ENCODE assay signal across 8 mouse cellular contexts in the genomic region with DNA sequence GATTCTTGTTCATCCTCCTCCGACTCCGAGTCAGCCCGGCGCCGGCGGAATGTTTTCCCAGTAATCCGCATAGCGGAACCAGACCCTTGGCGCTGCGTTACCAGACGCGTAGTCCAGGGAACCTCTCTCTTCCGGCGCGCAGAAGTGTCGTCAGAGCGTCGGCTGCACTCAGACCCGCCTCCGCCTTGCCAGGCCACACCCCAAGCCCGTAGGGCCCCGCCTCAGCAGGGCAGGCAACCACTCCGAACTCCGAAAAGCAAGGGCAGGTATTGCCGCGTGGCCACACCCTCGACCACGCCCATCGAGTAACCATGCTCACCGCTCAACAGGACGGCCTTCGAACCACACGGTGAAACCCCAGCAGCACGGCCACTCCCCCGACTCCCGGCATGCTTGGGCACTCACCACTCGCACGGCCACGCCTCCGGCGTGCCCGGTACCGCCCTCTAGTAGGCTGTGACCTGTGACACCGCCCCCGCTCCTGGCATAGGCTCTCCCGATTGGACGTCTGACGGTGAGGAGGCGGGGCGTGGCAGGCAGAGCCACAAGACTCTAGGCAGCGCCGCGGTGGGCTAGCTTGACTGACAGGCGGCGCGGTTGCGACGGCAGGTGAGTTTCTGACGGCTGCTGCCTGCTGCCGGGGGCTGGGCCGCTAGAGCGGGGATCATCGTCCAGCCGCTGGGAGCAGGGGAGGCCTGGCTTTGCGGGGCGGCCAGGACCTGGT. TPM values are rescaled to one million over a fixed set of nuclear protein-coding genes. Genes with fewer than 3 reads are reported as not detected.
DNase-seq lines count a peak whose midpoint lies in the region; ATAC-seq and TF ChIP-seq lines count a peak whose summit lies in the region.

A gene (minus strand): TSS at position 412 of the 724 bp plus-strand sequence.
A gene (plus strand): TSS at position 490 of the 724 bp plus-strand sequence.

- peaks cover 49% of the 10 kb centered on the region for H3K4me1 ChIP-seq in erythroblast, embryonic 14.5 days (ENCODE audit: control insufficient read depth)
- H3K4me1 ChIP-seq in heart, embryonic 11.5 days (ENCODE audit: control insufficient read depth, insufficient read depth, low read length), result peaks cover 19% of the 10 kb centered on the region
- H3K4me1 ChIP-seq in kidney, embryonic 16.5 days (ENCODE audit: insufficient read depth, low read length), result peaks cover 22% of the 10 kb centered on the region
- H3K4me1 ChIP-seq in liver, adult 2 months (ENCODE audit: control insufficient read depth, insufficient read depth, low read length), result peaks cover 5% of the 10 kb centered on the region; the same call in 1 of the 2 replicates

- no peaks in the 10 kb centered on the region for H3K9me3 ChIP-seq in erythroblast, embryonic 14.5 days (ENCODE audit: control insufficient read depth, low read length)
- H3K9me3 ChIP-seq in heart, embryonic 11.5 days (replicated peaks; ENCODE audit: control insufficient read depth, low read length), result no peaks in the 10 kb centered on the region
- no peaks in the 10 kb centered on the region for H3K9me3 ChIP-seq in kidney, embryonic 16.5 days (ENCODE audit: low read length)

- peak within 1 kb of the TSS; percentile 93 for H3K4me3 ChIP-seq in C2C12 (ENCODE audit: insufficient read depth, poor library complexity, severe bottlenecking)
- H3K4me3 ChIP-seq in erythroblast, embryonic 14.5 days (replicated peaks), result peak within 1 kb of the TSS; percentile 86
- peak within 1 kb of the TSS; percentile 85 for H3K4me3 ChIP-seq in heart, embryonic 11.5 days (ENCODE audit: low read depth, low read length)
- peak within 1 kb of the TSS; percentile 83 for H3K4me3 ChIP-seq in kidney, embryonic 16.5 days (ENCODE audit: low read length)
- peak within 1 kb of the TSS; percentile 71 for H3K4me3 ChIP-seq in liver, adult 2 months (ENCODE audit: insufficient read depth, low read depth, low read length)
- peak within 1 kb of the TSS; percentile 66 for H3K4me3 ChIP-seq in myocyte

- H3K27me3 ChIP-seq in C2C12 (ENCODE audit: control insufficient read depth, insufficient read depth, insufficient read length), result no peaks in the 10 kb centered on the region
- H3K27me3 ChIP-seq in erythroblast, embryonic 14.5 days (ENCODE audit: control insufficient read depth), result no peaks in the 10 kb centered on the region
- no peaks in the 10 kb centered on the region for H3K27me3 ChIP-seq in heart, embryonic 11.5 days (ENCODE audit: control insufficient read depth, insufficient read depth, low read length)
- no peaks in the 10 kb centered on the region for H3K27me3 ChIP-seq in kidney, embryonic 16.5 days (ENCODE audit: insufficient read depth, low read length)
- no peaks in the 10 kb centered on the region for H3K27me3 ChIP-seq in liver, adult 2 months (ENCODE audit: control insufficient read depth, insufficient read depth, low read length)
- H3K27me3 ChIP-seq in myocyte (ENCODE audit: control insufficient read depth, insufficient read depth, insufficient read length), result no peaks in the 10 kb centered on the region
- H3K27me3 ChIP-seq in splenic B cell, adult 2 months (ENCODE audit: control insufficient read depth, insufficient read depth, low read length, poor library complexity, severe bottlenecking), result no peaks in the 10 kb centered on the region

- peak; percentile 55; the same call in 1 of the 2 replicates for TF ChIP-seq POLR2A in brain, embryonic 14.5 days (IDR thresholded peaks at IDR 0.05; ENCODE audit: borderline replicate concordance, extremely low read depth, insufficient read depth, insufficient read length, poor library complexity, severe bottlenecking)
- peak; percentile 55; the same call in 1 of the 2 replicates for TF ChIP-seq POLR2A in liver, adult 2 months (IDR thresholded peaks at IDR 0.05; ENCODE audit: extremely low read depth, insufficient read depth, low read length)
- TF ChIP-seq POLR2A in myocyte (IDR thresholded peaks at IDR 0.05; ENCODE audit: insufficient read length, low read depth), result peak; percentile 89

- peak; percentile 96 for ATAC-seq in heart, embryonic 11.5 days (replicated peaks; ENCODE audit: insufficient number of reproducible peaks, low FRiP score, low TSS enrichment)
- ATAC-seq in kidney, embryonic 16.5 days (ENCODE audit: low FRiP score, low TSS enrichment), result peak; percentile 98

- H3K36me3 ChIP-seq in C2C12 (ENCODE audit: control insufficient read depth, insufficient read depth), result peaks cover 31% of the 10 kb centered on the region
- peaks cover 32% of the 10 kb centered on the region for H3K36me3 ChIP-seq in erythroblast, embryonic 14.5 days (ENCODE audit: control insufficient read depth)
- peaks cover 18% of the 10 kb centered on the region; the same call in 1 of the 2 replicates for H3K36me3 ChIP-seq in heart, embryonic 11.5 days (ENCODE audit: control insufficient read depth, insufficient read depth, low read length)
- peaks cover 20% of the 10 kb centered on the region for H3K36me3 ChIP-seq in kidney, embryonic 16.5 days (ENCODE audit: insufficient read depth, low read length)
- H3K36me3 ChIP-seq in liver, adult 2 months (ENCODE audit: control insufficient read depth, insufficient read depth, low read length), result peaks cover 5% of the 10 kb centered on the region; the same call in 1 of the 2 replicates
- H3K36me3 ChIP-seq in myocyte (ENCODE audit: control insufficient read depth, insufficient read depth), result peaks cover 13% of the 10 kb centered on the region
- H3K36me3 ChIP-seq in splenic B cell, adult 2 months (ENCODE audit: control insufficient read depth, insufficient read depth, low read length, poor library complexity, severe bottlenecking), result peaks cover 5% of the 10 kb centered on the region

- H3K27ac ChIP-seq in heart, embryonic 11.5 days (ENCODE audit: low read depth, low read length), result peak within 1 kb of the TSS; percentile 17
- no peak within 1 kb of the TSS; the same call in 1 of the 2 replicates for H3K27ac ChIP-seq in kidney, embryonic 16.5 days (ENCODE audit: low read length)
- no peak within 1 kb of the TSS for H3K27ac ChIP-seq in liver, adult 2 months (replicated peaks; ENCODE audit: insufficient read depth, low read depth, low read length)

- H3ac ChIP-seq in C2C12 (ENCODE audit: control insufficient read depth, insufficient read length, low read depth) (peak within 1 kb of the TSS; percentile 66), myocyte (ENCODE audit: control insufficient read depth, insufficient read length) (peak within 1 kb of the TSS; percentile 8)

- H3K4me2 ChIP-seq in heart, embryonic 11.5 days, result peak within 1 kb of the TSS; percentile 91
- peak within 1 kb of the TSS; percentile 76 for H3K4me2 ChIP-seq in kidney, embryonic 16.5 days (replicated peaks; ENCODE audit: low read depth, low read length)
- H3K4me2 ChIP-seq in myocyte (ENCODE audit: low read depth), result peak within 1 kb of the TSS; percentile 98

- peak; percentile 100 for DNase-seq in brain, embryonic 14.5 days (ENCODE audit: low read depth)
- DNase-seq in liver, adult 2 months (ENCODE audit: extremely low read depth, low read depth, low spot score), result peak; percentile 100
- DNase-seq in splenic B cell, adult 2 months (ENCODE audit: low read depth, low spot score), result peak; percentile 100

- H3K9ac ChIP-seq in heart, embryonic 11.5 days (ENCODE audit: low read depth, low read length), result peak within 1 kb of the TSS; percentile 74
- peak within 1 kb of the TSS; percentile 72 for H3K9ac ChIP-seq in kidney, embryonic 16.5 days (replicated peaks; ENCODE audit: low read length)
- H3K9ac ChIP-seq in liver, adult 2 months (ENCODE audit: low read depth, low read length), result peak within 1 kb of the TSS; percentile 70

- H3K79me2 ChIP-seq in C2C12 (ENCODE audit: control insufficient read depth, insufficient read depth) (peaks cover 37% of the 10 kb centered on the region), myocyte (ENCODE audit: control insufficient read depth, insufficient read depth) (peaks cover 28% of the 10 kb centered on the region)
- no peaks in the 10 kb centered on the region; the same call in 1 of the 2 replicates for H3K79me2 ChIP-seq in liver, adult 2 months (ENCODE audit: control insufficient read depth, insufficient read depth, low read length)

- peaks cover 13% of the 10 kb centered on the region for H3K79me3 ChIP-seq in C2C12 (ENCODE audit: low read depth)

- WGBS in heart, embryonic 11.5 days (ENCODE audit: insufficient replicate concordance), result under 1% methylated on average over 66 of the region's 66 CpGs
- WGBS in kidney, embryonic 16.5 days, result under 1% methylated on average over 63 of the region's 66 CpGs
- WGBS in liver, adult 2 months, result under 1% methylated on average over 66 of the region's 66 CpGs

- peak; percentile 1 for TF ChIP-seq CTCF in C2C12 (IDR thresholded peaks at IDR 0.05; ENCODE audit: control insufficient read depth, insufficient read depth, insufficient read length)
- TF ChIP-seq CTCF in brain, embryonic 14.5 days (IDR thresholded peaks at IDR 0.05; ENCODE audit: borderline replicate concordance, extremely low read depth, insufficient read depth, insufficient read length), result no peak
- TF ChIP-seq CTCF in liver, adult 2 months (IDR thresholded peaks at IDR 0.05; ENCODE audit: low read depth, low read length), result no peak

TF ChIP-seq in C2C12, 6 proteins besides CTCF, POLR2A, EP300 and RAD21 (continues in another document):
- TF ChIP-seq FOSL1 (IDR thresholded peaks at IDR 0.05; ENCODE audit: insufficient read depth, low read length, poor library complexity, severe bottlenecking) (no peak), MYOG (IDR thresholded peaks at IDR 0.05; ENCODE audit: control insufficient read depth, extremely low read depth, insufficient read length) (no peak)

TF ChIP-seq in myocyte, 11 proteins besides CTCF, POLR2A, EP300 and RAD21 (continues in another document):
- no peak for TF ChIP-seq MAX (IDR thresholded peaks at IDR 0.05; ENCODE audit: low read depth)
- no peak for TF ChIP-seq TCF12 (IDR thresholded peaks at IDR 0.05; ENCODE audit: insufficient read depth, poor library complexity, severe bottlenecking)

RNA-seq across cellular contexts. Expression of the first gene that starts in this region (rescaled TPM):
- polyA plus RNA-seq in C2C12 (2012; fragmentation: generic; extraction: Trizol) (36.9 TPM), myocyte (2012; fragmentation: generic; extraction: Trizol) (27.9 TPM)
- polyA plus RNA-seq in brain, embryonic 14.5 days (2012; rRNA removed), result 69.0 and 72.0 TPM in 2 replicates
- polyA plus RNA-seq in erythroblast, embryonic 14.5 days (2012), result 1.8 and 2.2 TPM in 2 replicates
- polyA plus RNA-seq in heart, embryonic 11.5 days (2014; fragmentation: Nextera tagmentation; extraction: Ambion mirVana), result 31.4 and 33.0 TPM in 2 replicates
- 63.0 and 64.0 TPM in 2 replicates for polyA plus RNA-seq in kidney, embryonic 16.5 days (2015; fragmentation: Nextera tagmentation; extraction: Ambion mirVana)
- total RNA-seq in liver, adult 2 months (2014; rRNA removed), result 13.5 and 16.6 TPM in 2 replicates
- 11.7 and 12.0 TPM in 2 replicates for polyA plus RNA-seq in liver, adult 2 months (2012; rRNA removed)

RNA-seq across cellular contexts. Expression of the second gene that starts in this region (rescaled TPM):
- polyA plus RNA-seq in C2C12 (2012; fragmentation: generic; extraction: Trizol) (26.4 TPM), myocyte (2012; fragmentation: generic; extraction: Trizol) (38.5 TPM)
- 41.8 and 42.5 TPM in 2 replicates for polyA plus RNA-seq in brain, embryonic 14.5 days (2012; rRNA removed)
- polyA plus RNA-seq in erythroblast, embryonic 14.5 days (2012), result 0.30 and 0.32 TPM in 2 replicates
- polyA plus RNA-seq in heart, embryonic 11.5 days (2014; fragmentation: Nextera tagmentation; extraction: Ambion mirVana), result 11.2 and 14.8 TPM in 2 replicates
- polyA plus RNA-seq in kidney, embryonic 16.5 days (2015; fragmentation: Nextera tagmentation; extraction: Ambion mirVana), result 22.6 and 26.3 TPM in 2 replicates
- total RNA-seq in liver, adult 2 months (2014; rRNA removed), result 3.0 and 3.3 TPM in 2 replicates
- 5.7 and 6.0 TPM in 2 replicates for polyA plus RNA-seq in liver, adult 2 months (2012; rRNA removed)
